Mouse (Mus musculus) cerebellum, postnatal 10 days (tissue): ENCODE results near the gene Calhm2.

Experiments used
- DNase-seq, 2 experiments: peaks; one replicate each; pipeline ENCODE4 v3.0.0; 2021; ENCODE audit warnings: mixed read lengths in 2 of 2

Calhm2 gene

GRCm38 (mm10) chr19:47137771-47138421 is at the start of gene Calhm2:
Calhm2 (minus strand) TSS chr19:47138294.
- DNase-seq: peak; percentile 34 to 37

- peak; percentile 65 to 66 for DNase-seq
Observed at GRCm38 (mm10) chr19:47186514-47187275, 48.6 kb upstream of the Calhm2 start.

GRCm38 (mm10) chr19:47184736-47185135 is 46.6 kb upstream of the Calhm2 start:
- no peak for DNase-seq

GRCm38 (mm10) chr19:47184221-47184620 is 46.1 kb upstream of the Calhm2 start:
- DNase-seq: no peak

GRCm38 (mm10) chr19:47180011-47180410 is 41.9 kb upstream of the Calhm2 start:
- DNase-seq: no peak

GRCm38 (mm10) chr19:47179272-47179809 is 41.2 kb upstream of the Calhm2 start:
- peak; percentile 67 to 69 for DNase-seq

GRCm38 (mm10) chr19:47178431-47179271 is 40.6 kb upstream of the Calhm2 start, which contains the start of gene Neurl1a:
Neurl1a (plus strand) TSS chr19:47178820.
- DNase-seq: peak; percentile 77 to 79

- peak; percentile 74 to 80 for DNase-seq
Observed at GRCm38 (mm10) chr19:47178001-47178400, 39.9 kb upstream of the Calhm2 start.

GRCm38 (mm10) chr19:47176916-47177505 is 38.9 kb upstream of the Calhm2 start:
- no peak for DNase-seq

GRCm38 (mm10) chr19:47175472-47175871 is 37.4 kb upstream of the Calhm2 start:
- DNase-seq: no peak

- DNase-seq: peak; percentile 64 to 75
Observed at GRCm38 (mm10) chr19:47174515-47174914, 36.4 kb upstream of the Calhm2 start.

GRCm38 (mm10) chr19:47168793-47169412 is 30.8 kb upstream of the Calhm2 start:
- DNase-seq: peak; percentile 94 to 97

GRCm38 (mm10) chr19:47168223-47168622 is 30.1 kb upstream of the Calhm2 start:
- DNase-seq: peak; percentile 50 to 69

GRCm38 (mm10) chr19:47167617-47168214 is 29.6 kb upstream of the Calhm2 start:
- DNase-seq: peak in 1 of 2 experiments; percentile 11

- no peak for DNase-seq
Observed at GRCm38 (mm10) chr19:47166758-47167157, 28.7 kb upstream of the Calhm2 start.

- DNase-seq: peak in 1 of 2 experiments; percentile 42
Observed at GRCm38 (mm10) chr19:47163176-47163744, 25.2 kb upstream of the Calhm2 start.

GRCm38 (mm10) chr19:47161669-47162068 is 23.6 kb upstream of the Calhm2 start:
- no peak for DNase-seq

- no peak for DNase-seq
Observed at GRCm38 (mm10) chr19:47157664-47158063, 19.6 kb upstream of the Calhm2 start, which contains the start of gene Calhm3. Calhm3 (minus strand) TSS chr19:47157764.

- no peak for DNase-seq
Observed at GRCm38 (mm10) chr19:47153767-47154166, 15.7 kb upstream of the Calhm2 start.

GRCm38 (mm10) chr19:47152062-47152369 is 13.9 kb upstream of the Calhm2 start:
- DNase-seq: no peak
